Mouse (Mus musculus) stomach, postnatal 0 days (tissue): ENCODE results near the gene Zbed5.

ENCODE experiments used
- CTCF ChIP-seq: IDR thresholded peaks from 2 replicates; pipeline ENCODE4 v1.5.1; 2016; ENCODE audit warnings: antibody characterized with exemption, low read depth, mild to moderate bottlenecking, moderate library complexity
- EP300 ChIP-seq: optimal IDR thresholded peaks from 2 replicates; pipeline ENCODE3; 2016; ENCODE audit warnings: antibody characterized with exemption

- TF ChIP-seq CTCF (no peak), EP300 (no peak)
Observed at GRCm38 (mm10) chr5:129895198-129896088, at the start of gene Zbed5.
